Mouse (Mus musculus) megakaryocyte, embryonic 14.5 days (primary cell): Measurements from ENCODE around the gene Ntng1. TPM values are rescaled to one million over a fixed set of nuclear protein-coding genes. Genes with fewer than 3 reads are reported as not detected.

ENCODE experiments used
- H3K27me3 ChIP-seq: replicated peaks from 2 replicates; pipeline ENCODE3; 2012; ENCODE audit warnings: inconsistent platforms
- H3K36me3 ChIP-seq: replicated peaks from 2 replicates; pipeline ENCODE3; 2012; ENCODE audit warnings: low read length, inconsistent platforms, mixed read lengths
- H3K4me1 ChIP-seq: 2 replicates; pipeline ENCODE4 v1.6.1; 2012; ENCODE audit warnings: inconsistent platforms
- H3K4me3 ChIP-seq: replicated peaks from 2 replicates; pipeline ENCODE3; 2012; ENCODE audit warnings: moderate library complexity, mild to moderate bottlenecking, inconsistent platforms
- H3K9me3 ChIP-seq: 2 replicates; pipeline ENCODE4 v1.6.1; 2012; ENCODE audit warnings: inconsistent platforms
- FLI1 ChIP-seq: IDR thresholded peaks from 2 replicates; pipeline ENCODE4 v1.6.1; 2012; ENCODE audit warnings: low read length, inconsistent platforms, mixed read lengths
- GATA1 ChIP-seq: IDR thresholded peaks from 3 replicates; pipeline ENCODE4 v1.6.1; 2012; ENCODE audit warnings: mixed read lengths, low read length, inconsistent platforms, borderline replicate concordance
- polyA plus RNA-seq: library from polyadenylated mRNA; stranded (reverse); fragments of >175 nt; gene quantifications from 2 replicates; pipeline ENCODE4 v1.2.3, GENCODE M21; 2012; ENCODE audit warnings: low replicate concordance; ENCODE audit not compliant: insufficient read depth

Ntng1 gene
- polyA plus RNA-seq, 1 experiment: not detected

DNA sequence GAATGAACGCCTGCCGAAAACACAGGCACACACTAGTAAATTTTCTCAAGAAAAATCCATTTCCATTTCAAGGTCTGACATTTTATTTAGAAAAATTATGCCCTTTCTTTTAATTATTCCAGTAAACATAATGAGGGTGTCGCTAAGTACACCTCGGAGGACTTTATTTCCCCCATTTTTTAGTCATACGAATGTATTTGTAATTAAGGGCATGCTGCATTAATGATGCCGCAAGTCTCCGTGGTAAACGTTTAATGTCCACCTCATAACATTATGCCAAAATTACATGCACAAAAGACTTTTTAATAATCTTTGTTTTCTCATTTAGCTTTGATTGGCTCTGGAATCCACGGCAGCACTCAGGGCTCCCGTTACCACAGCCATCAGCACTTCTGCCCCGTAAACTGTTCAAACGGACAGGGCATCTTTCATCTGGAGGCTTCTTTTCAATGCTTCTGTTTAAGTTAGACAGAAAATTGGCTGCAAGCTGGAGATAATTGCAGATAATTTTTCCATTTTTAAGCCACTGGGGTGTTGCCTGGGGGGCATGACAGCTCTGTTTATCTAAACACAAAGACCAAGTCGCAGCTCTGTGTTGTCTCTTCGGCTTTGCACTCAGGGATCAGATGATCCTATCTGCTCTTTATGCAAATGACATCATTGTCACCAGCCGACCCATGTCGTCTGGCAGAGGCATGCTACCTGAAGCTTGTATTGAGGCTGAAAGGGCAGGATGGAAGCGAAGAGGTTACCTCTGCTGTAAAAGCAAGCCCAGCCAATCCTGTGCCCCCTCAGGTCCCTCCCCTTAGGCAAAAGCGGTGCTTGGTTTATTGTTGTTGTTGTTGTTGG is 12.5 kb downstream of the Ntng1 start:
- Histone ChIP-seq H3K4me1 (no peaks in the 10 kb centered on the region), H3K9me3 (no peaks in the 10 kb centered on the region)

DNA sequence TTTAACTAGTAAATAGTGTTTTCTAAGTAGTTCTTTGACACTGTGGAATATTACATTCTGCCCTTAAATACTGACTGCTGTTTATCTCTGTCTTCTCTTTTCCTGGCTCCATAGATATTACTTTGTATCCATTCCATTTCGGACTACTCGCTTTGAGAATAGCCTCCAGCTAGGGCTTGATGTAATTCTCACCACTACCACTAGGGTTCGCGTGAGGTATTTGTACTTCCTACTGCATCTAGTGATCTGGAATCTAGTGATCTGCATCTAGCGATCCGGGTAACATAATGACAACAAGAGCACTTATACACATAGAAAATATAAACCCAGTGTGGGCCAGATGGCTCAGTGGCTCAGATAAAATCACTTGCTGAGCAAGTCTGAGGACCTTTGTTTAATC is 14.2 kb downstream of the Ntng1 start:
- Histone ChIP-seq H3K4me3 (no peak overlapping the region), H3K27me3 (no peaks in the 10 kb centered on the region), H3K4me1 (no peaks in the 10 kb centered on the region), H3K36me3 (no peaks in the 10 kb centered on the region), H3K9me3 (no peaks in the 10 kb centered on the region)
- TF ChIP-seq GATA1 (no peak), FLI1 (no peak)

More for the DNA sequence above, 12.5 kb downstream of the Ntng1 start:
- no peak for TF ChIP-seq FLI1
- TF ChIP-seq GATA1: no peak
- Histone ChIP-seq H3K4me3 (no peak overlapping the region), H3K36me3 (no peaks in the 10 kb centered on the region), H3K27me3 (no peaks in the 10 kb centered on the region)

DNA sequence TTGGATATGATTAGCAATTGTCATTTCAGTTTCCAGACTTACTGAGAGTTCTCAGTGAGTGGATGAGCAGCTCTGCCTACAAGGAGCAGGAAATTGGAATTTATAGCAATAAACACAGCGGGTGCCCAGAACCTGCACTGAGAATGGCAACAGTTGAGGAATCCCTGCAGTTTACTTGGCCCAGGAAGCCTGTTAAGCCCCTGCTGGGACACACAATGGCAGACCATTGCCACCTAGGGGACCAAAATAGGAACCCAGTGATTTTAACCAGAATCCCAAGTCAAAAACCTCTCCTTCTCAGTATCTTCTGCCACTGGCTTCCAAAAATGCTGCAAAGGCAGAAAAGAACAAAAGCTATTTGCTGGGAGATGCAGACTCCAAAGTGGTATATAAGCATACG is 37.8 kb downstream of the Ntng1 start:
- no peaks in the 10 kb centered on the region for H3K4me1 ChIP-seq
- H3K4me3 ChIP-seq: no peak overlapping the region
- no peaks in the 10 kb centered on the region for H3K36me3 ChIP-seq
- no peaks in the 10 kb centered on the region for H3K9me3 ChIP-seq
- H3K27me3 ChIP-seq: no peaks in the 10 kb centered on the region
- no peak for TF ChIP-seq GATA1
- TF ChIP-seq FLI1: no peak

DNA sequence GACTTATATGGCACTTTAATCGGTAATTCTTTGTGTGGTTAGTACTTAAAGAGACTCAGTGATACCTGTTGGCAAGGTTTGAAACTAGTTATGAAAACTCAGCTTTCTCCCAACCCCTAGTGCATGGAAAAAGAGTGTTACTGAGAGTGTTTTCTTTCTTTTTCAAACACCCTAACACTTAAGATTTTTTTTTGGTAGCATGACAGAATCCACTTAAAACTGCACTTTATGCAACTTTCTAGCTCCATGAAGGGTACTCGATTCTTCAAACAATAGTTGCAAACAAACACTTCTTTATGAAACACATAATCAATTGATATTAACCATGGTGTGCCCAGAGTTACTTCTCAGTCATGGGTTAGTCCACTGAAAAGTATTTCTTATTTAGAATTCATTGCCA is 49.4 kb downstream of the Ntng1 start:
- Histone ChIP-seq H3K27me3 (no peaks in the 10 kb centered on the region), H3K4me3 (no peak overlapping the region), H3K9me3 (no peaks in the 10 kb centered on the region), H3K4me1 (no peaks in the 10 kb centered on the region), H3K36me3 (no peaks in the 10 kb centered on the region)
- TF ChIP-seq FLI1 (no peak), GATA1 (no peak)

DNA sequence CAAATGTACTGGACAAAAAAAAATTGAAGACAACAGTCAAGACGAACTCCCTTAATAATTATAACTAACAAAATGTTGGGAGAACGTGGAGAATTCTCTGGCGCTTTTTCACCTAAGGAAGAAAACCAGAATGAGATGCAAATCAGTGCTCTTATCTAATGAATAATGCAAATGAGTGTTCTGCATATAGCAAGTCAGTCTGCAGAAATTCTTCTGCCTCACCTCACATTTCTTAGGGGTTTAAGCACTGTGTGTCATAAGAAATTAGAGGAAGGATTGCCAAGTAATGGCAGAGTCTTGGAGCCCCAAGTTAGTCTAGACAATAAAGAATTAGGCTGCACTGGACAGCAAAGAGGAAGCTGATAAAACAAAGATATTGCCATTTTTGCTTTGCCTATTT is 49.8 kb downstream of the Ntng1 start:
- Histone ChIP-seq H3K9me3 (no peaks in the 10 kb centered on the region), H3K36me3 (no peaks in the 10 kb centered on the region), H3K4me1 (no peaks in the 10 kb centered on the region), H3K27me3 (no peaks in the 10 kb centered on the region), H3K4me3 (no peak overlapping the region)
- TF ChIP-seq GATA1 (no peak), FLI1 (no peak)

DNA sequence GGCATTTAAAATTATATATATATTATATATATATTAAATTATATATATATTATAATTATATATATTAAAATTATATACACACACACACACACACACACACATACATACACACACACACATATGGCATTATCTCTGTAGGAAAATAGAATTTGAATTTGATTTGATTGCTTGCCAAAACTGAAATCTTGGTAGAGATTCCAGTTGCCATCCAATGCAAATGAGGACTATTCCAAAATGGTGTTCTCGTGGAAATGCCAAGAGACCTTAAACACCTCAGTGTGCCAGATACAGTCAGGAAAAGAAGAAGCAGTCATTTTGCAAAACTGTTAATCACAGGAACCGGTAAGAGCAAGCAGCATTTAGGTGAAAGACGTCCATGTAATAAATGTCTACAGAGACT is 51.3 kb downstream of the Ntng1 start:
- Histone ChIP-seq H3K4me1 (no peaks in the 10 kb centered on the region), H3K9me3 (no peaks in the 10 kb centered on the region), H3K27me3 (no peaks in the 10 kb centered on the region), H3K4me3 (no peak overlapping the region), H3K36me3 (no peaks in the 10 kb centered on the region)
- TF ChIP-seq GATA1: no peak
- no peak for TF ChIP-seq FLI1

DNA sequence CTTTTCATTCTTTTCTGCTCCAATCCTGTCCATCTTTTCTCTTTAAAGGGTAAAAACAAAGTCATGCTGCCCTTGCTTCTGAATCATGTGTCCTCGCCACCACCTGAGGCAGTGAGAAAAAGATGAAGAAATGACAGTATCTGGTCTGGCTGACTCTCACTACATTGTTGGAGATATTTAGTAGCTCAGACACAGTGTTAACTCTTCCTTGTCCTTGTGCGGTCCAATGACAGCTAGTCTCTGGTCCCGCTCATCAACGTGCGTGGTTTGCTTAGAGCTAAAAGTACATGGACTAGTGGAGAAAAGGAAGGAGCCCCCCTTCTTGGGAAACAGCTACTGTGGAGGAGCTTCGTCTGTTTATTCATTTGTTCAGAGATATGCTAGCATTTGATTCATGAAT is 56.6 kb downstream of the Ntng1 start:
- H3K4me1 ChIP-seq: no peaks in the 10 kb centered on the region
- no peak overlapping the region for H3K4me3 ChIP-seq
- peaks cover 3% of the 10 kb centered on the region for H3K9me3 ChIP-seq
- H3K27me3 ChIP-seq: no peaks in the 10 kb centered on the region
- no peak for TF ChIP-seq FLI1
- TF ChIP-seq GATA1: no peak
- H3K36me3 ChIP-seq: no peaks in the 10 kb centered on the region

DNA sequence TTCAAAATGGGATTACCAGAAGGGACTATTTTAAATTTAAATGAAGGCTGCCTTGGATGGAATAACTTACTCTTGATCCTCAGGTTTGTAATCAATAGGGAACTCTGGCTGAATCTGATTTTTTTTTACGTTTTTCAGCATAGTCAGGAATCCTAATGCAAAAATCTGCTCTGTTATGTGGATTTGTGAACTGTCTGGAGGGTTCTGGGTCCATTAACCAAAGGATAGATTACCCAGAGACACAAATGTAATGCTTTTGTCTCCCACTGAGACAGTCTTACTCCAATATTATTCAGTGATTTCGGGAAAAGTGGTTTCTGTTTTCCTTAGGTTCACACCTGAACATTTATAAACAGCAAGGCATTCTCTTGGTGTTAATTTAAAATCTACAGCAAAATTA is 58.5 kb downstream of the Ntng1 start:
- TF ChIP-seq FLI1: no peak
- TF ChIP-seq GATA1: no peak
- Histone ChIP-seq H3K9me3 (peaks cover 3% of the 10 kb centered on the region), H3K27me3 (no peaks in the 10 kb centered on the region), H3K36me3 (no peaks in the 10 kb centered on the region), H3K4me1 (no peaks in the 10 kb centered on the region), H3K4me3 (no peak overlapping the region)

DNA sequence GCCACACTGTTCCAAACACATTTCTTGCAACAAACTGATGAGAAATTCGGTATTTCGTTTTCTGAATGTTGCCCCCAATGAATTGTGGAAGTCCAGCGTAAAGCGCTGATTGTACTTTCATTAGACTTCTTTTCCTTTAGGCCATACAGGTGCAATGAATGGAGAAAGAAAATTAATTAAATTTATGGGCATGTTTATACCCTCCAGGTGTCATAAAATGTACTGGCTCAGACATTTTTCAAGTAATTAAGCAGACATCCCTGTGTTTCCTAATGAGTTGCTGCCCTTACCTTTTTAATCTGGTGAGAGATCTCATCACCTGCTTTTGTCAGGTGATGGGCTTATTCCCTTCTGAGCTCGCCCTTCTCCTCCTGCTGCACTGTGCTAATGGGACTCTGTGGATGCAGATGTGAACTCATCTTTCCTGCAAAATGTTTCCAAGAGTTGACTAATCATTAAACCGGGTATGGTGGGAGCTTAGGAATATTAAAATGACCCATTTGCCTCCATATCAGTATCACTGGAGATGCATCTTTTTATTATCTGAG is 79.0 kb downstream of the Ntng1 start:
- Histone ChIP-seq H3K27me3 (no peaks in the 10 kb centered on the region), H3K4me3 (no peak overlapping the region), H3K36me3 (no peaks in the 10 kb centered on the region), H3K9me3 (no peaks in the 10 kb centered on the region; the same call in 1 of the 2 replicates), H3K4me1 (no peaks in the 10 kb centered on the region)
- TF ChIP-seq FLI1 (no peak), GATA1 (no peak)

DNA sequence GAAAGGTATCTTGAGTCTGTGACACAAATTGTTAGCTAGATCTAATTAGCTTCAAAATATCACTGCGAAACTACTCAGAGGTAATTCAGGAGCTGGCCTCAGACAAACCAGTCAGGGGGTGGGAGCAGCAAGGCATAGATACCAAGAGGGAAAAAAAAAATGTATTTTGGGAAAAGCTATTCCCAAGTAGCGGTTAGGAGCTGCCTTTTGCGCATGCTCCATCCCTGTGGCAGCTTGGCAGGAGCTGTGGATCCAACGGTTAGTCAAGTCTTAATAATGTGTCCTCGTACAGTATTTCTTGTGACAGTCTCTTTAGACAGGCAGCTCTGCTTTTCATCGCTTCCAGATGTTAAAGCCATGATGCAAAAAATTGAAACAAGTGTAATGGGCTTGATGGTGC is 87.9 kb downstream of the Ntng1 start:
- H3K4me3 ChIP-seq: no peak overlapping the region
- TF ChIP-seq GATA1 (no peak), FLI1 (no peak)
- H3K27me3 ChIP-seq: no peaks in the 10 kb centered on the region
- H3K36me3 ChIP-seq: no peaks in the 10 kb centered on the region
- H3K9me3 ChIP-seq: peaks cover 29% of the 10 kb centered on the region
- H3K4me1 ChIP-seq: no peaks in the 10 kb centered on the region

DNA sequence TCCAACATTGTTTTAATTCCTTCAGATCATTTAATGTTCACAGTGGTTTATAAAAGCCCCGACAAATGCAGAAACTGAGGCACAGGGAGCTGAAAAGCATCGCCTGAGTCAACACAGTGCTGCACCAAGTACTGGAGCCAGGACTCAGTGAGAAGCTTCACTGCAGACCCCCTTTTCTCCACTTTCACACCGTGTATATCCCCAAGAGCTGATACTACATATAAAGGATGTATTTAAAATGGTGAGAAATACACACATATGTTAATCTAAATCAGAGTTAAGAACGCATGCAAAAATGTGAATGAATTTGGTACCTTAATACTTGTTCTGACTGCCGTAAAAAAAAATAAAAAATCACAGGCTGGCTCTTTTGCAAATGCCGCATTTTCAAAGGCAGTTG is 88.4 kb downstream of the Ntng1 start:
- no peaks in the 10 kb centered on the region for H3K4me1 ChIP-seq
- no peaks in the 10 kb centered on the region for H3K36me3 ChIP-seq
- peaks cover 29% of the 10 kb centered on the region for H3K9me3 ChIP-seq
- no peaks in the 10 kb centered on the region for H3K27me3 ChIP-seq
- no peak for TF ChIP-seq FLI1
- TF ChIP-seq GATA1: no peak
- no peak overlapping the region for H3K4me3 ChIP-seq
